Mouse (Mus musculus): ENCODE results near the gene Hist1h2ba.

GRCm38 (mm10) chr13:23916132-23916531, 17.8 kb downstream of the Hist1h2ba start:
- TF ChIP-seq GATA1 (IDR thresholded peaks at IDR 0.05; ENCODE audit: low read length): no peak
- TF ChIP-seq TAL1 (IDR thresholded peaks at IDR 0.05; ENCODE audit: low read length): no peak
